Mouse (Mus musculus) MEL (cell line): Measurements from ENCODE around the gene Pbsn. TPM values are rescaled to one million over a fixed set of nuclear protein-coding genes. Genes with fewer than 3 reads are reported as not detected.

Experiments
- DNase-seq: peaks from one replicate; pipeline ENCODE4 v3.0.0; 2011; ENCODE audit warnings: low read depth, low spot score
- H3K27ac ChIP-seq: 2 replicates; pipeline ENCODE4 v1.5.1; 2012; ENCODE audit warnings: low read depth, mild to moderate bottlenecking, control low read depth, low read length, moderate library complexity; ENCODE audit not compliant: control insufficient read depth
- H3K27me3 ChIP-seq, 2 experiments: fragments of 150-350 bp in 1 of 2; sonication (generic) in 1 of 2; 2 replicates each; pipeline ENCODE4 v1.6.1; 2012; ENCODE audit warnings: low read length in 2 of 2, mild to moderate bottlenecking in 2 of 2, improper control_type of control experiment in 1 of 2, moderate library complexity in 1 of 2; ENCODE audit not compliant: insufficient read depth in 2 of 2, control insufficient read depth in 1 of 2
- H3K36me3 ChIP-seq, 2 experiments: 2 replicates each; pipeline ENCODE4 v1.6.1; 2012 to 2014; ENCODE audit warnings: low read length in 2 of 2, improper control_type of control experiment in 1 of 2, inconsistent platforms in 1 of 2, mild to moderate bottlenecking in 1 of 2; ENCODE audit not compliant: insufficient read depth in 2 of 2, control insufficient read depth in 1 of 2
- H3K4me1 ChIP-seq, 2 experiments: fragments of 150-350 bp in 1 of 2; sonication (generic) in 1 of 2; 2 replicates each; pipeline ENCODE4 v1.6.1; 2012; ENCODE audit warnings: low read length in 2 of 2, improper control_type of control experiment in 1 of 2, mild to moderate bottlenecking in 1 of 2; ENCODE audit not compliant: insufficient read depth in 2 of 2, control insufficient read depth in 1 of 2
- H3K4me3 ChIP-seq, 2 experiments: fragments of 150-350 bp in 1 of 2; sonication (generic) in 1 of 2; 2 replicates each; pipeline ENCODE4 v1.5.1; 2012; ENCODE audit warnings: low read depth in 2 of 2, low read length in 2 of 2, mild to moderate bottlenecking in 2 of 2, moderate library complexity in 2 of 2, control low read depth in 1 of 2, improper control_type of control experiment in 1 of 2; ENCODE audit not compliant: control insufficient read depth in 1 of 2, insufficient read depth in 1 of 2
- H3K79me2 ChIP-seq: 2 replicates; pipeline ENCODE4 v1.6.1; 2012; ENCODE audit warnings: mild to moderate bottlenecking, low read length, moderate library complexity; ENCODE audit not compliant: control insufficient read depth, poor library complexity, insufficient read depth
- H3K9ac ChIP-seq: 2 replicates; pipeline ENCODE4 v1.6.1; 2012; ENCODE audit warnings: low read depth, mild to moderate bottlenecking, control low read depth, low read length, moderate library complexity; ENCODE audit not compliant: control insufficient read depth, poor library complexity, severe bottlenecking
- H3K9me3 ChIP-seq: fragments of 150-350 bp; sonication (generic); replicated peaks from 2 replicates; pipeline ENCODE4 v1.6.1; 2012; ENCODE audit warnings: mild to moderate bottlenecking, low read length, improper control_type of control experiment, moderate library complexity; ENCODE audit not compliant: insufficient read depth
- CHD1 ChIP-seq: IDR thresholded peaks from 2 replicates; pipeline ENCODE4 v1.6.1; 2012; ENCODE audit warnings: low read depth, mild to moderate bottlenecking, inconsistent platforms, low read length, improper control_type of control experiment
- CTCF ChIP-seq, 3 experiments: IDR thresholded peaks in 2 of 3; conservative IDR thresholded peaks in 1 of 3; 2 replicates each; pipeline ENCODE4 v1.5.1; 2011 to 2012; ENCODE audit warnings: low read length in 3 of 3, low read depth in 2 of 3, mild to moderate bottlenecking in 2 of 3, improper control_type of control experiment in 1 of 3, inconsistent platforms in 1 of 3, mixed read lengths in 1 of 3, moderate library complexity in 1 of 3; ENCODE audit not compliant: control insufficient read depth in 1 of 3, insufficient read depth in 1 of 3, poor library complexity in 1 of 3, severe bottlenecking in 1 of 3
- E2F4 ChIP-seq: IDR thresholded peaks from 2 replicates; pipeline ENCODE4 v1.6.1; 2011; ENCODE audit warnings: low read depth, low read length, improper control_type of control experiment, borderline replicate concordance
- ELF1 ChIP-seq: IDR thresholded peaks from 2 replicates; pipeline ENCODE4 v1.6.1; 2014; ENCODE audit warnings: low read depth, mild to moderate bottlenecking, inconsistent platforms, low read length, improper control_type of control experiment, moderate library complexity
- EP300 ChIP-seq, 2 experiments: IDR thresholded peaks; 2 replicates each; pipeline ENCODE4 v1.6.1; 2011; ENCODE audit warnings: improper control_type of control experiment in 2 of 2, low read length in 2 of 2, low read depth in 1 of 2, mild to moderate bottlenecking in 1 of 2
- ETS1 ChIP-seq: IDR thresholded peaks from 2 replicates; pipeline ENCODE4 v1.6.1; 2012; ENCODE audit warnings: low read depth, mild to moderate bottlenecking, inconsistent platforms, low read length, improper control_type of control experiment, moderate library complexity
- GABPA ChIP-seq: IDR thresholded peaks from 2 replicates; pipeline ENCODE4 v1.6.1; 2012; ENCODE audit warnings: low read depth, mild to moderate bottlenecking, inconsistent platforms, low read length, improper control_type of control experiment, moderate library complexity
- HCFC1 ChIP-seq: IDR thresholded peaks from 2 replicates; pipeline ENCODE4 v1.6.1; 2012; ENCODE audit warnings: low read depth, mild to moderate bottlenecking, inconsistent platforms, low read length, improper control_type of control experiment, moderate library complexity
- JUND ChIP-seq: IDR thresholded peaks from 2 replicates; pipeline ENCODE4 v1.6.1; 2011; ENCODE audit warnings: low read depth, mild to moderate bottlenecking, improper control_type of control experiment, low read length
- KAT2A ChIP-seq: conservative IDR thresholded peaks from 2 replicates; pipeline ENCODE4 v1.6.1; 2012; ENCODE audit warnings: low read depth, low read length, improper control_type of control experiment, inconsistent platforms
- MAFK ChIP-seq: IDR thresholded peaks from 2 replicates; pipeline ENCODE4 v1.6.1; 2011; ENCODE audit warnings: low read depth, mild to moderate bottlenecking, low read length, improper control_type of control experiment, borderline replicate concordance
- MAX ChIP-seq: IDR thresholded peaks from 2 replicates; pipeline ENCODE4 v1.6.1; 2011; ENCODE audit warnings: low read length, improper control_type of control experiment
- MAZ ChIP-seq: IDR thresholded peaks from 2 replicates; pipeline ENCODE4 v1.6.1; 2012; ENCODE audit warnings: low read depth, mild to moderate bottlenecking, inconsistent platforms, low read length, improper control_type of control experiment
- MYC ChIP-seq: IDR thresholded peaks from 2 replicates; pipeline ENCODE4 v1.6.1; 2011; ENCODE audit warnings: low read depth, mild to moderate bottlenecking, low read length, improper control_type of control experiment, moderate library complexity
- NELFE ChIP-seq: IDR thresholded peaks from 2 replicates; pipeline ENCODE4 v1.6.1; 2011; ENCODE audit warnings: low read depth, low read length, improper control_type of control experiment
- POLR2A ChIP-seq, 2 experiments: IDR thresholded peaks; 2 replicates each; pipeline ENCODE4 v1.6.1; 2011 to 2012; ENCODE audit warnings: low read length in 2 of 2, mild to moderate bottlenecking in 2 of 2, control low read depth in 1 of 2, improper control_type of control experiment in 1 of 2, low read depth in 1 of 2, moderate library complexity in 1 of 2; ENCODE audit not compliant: control insufficient read depth in 1 of 2, insufficient read depth in 1 of 2, poor library complexity in 1 of 2
- POLR2AphosphoS2 ChIP-seq: IDR thresholded peaks from 2 replicates; pipeline ENCODE4 v1.6.1; 2011; ENCODE audit warnings: low read length, improper control_type of control experiment
- RCOR1 ChIP-seq: IDR thresholded peaks from 2 replicates; pipeline ENCODE4 v1.6.1; 2012; ENCODE audit warnings: low read depth, mild to moderate bottlenecking, inconsistent platforms, low read length, improper control_type of control experiment
- SIN3A ChIP-seq: IDR thresholded peaks from 2 replicates; pipeline ENCODE4 v1.6.1; 2012; ENCODE audit warnings: low read length, improper control_type of control experiment, inconsistent platforms
- TBP ChIP-seq: IDR thresholded peaks from 2 replicates; pipeline ENCODE4 v1.8.0; 2011; ENCODE audit warnings: low read depth, low read length, improper control_type of control experiment
- TCF12 ChIP-seq: IDR thresholded peaks from 2 replicates; pipeline ENCODE4 v1.6.1; 2014; ENCODE audit warnings: low read depth, mild to moderate bottlenecking, inconsistent platforms, low read length, improper control_type of control experiment, moderate library complexity
- USF1 ChIP-seq: IDR thresholded peaks from 2 replicates; pipeline ENCODE4 v1.6.1; 2014; ENCODE audit warnings: low read depth, mild to moderate bottlenecking, inconsistent platforms, low read length, improper control_type of control experiment, moderate library complexity
- ZKSCAN1 ChIP-seq: IDR thresholded peaks from 2 replicates; pipeline ENCODE4 v1.6.1; 2012; ENCODE audit warnings: low read depth, mild to moderate bottlenecking, inconsistent platforms, low read length, improper control_type of control experiment, moderate library complexity
- ZMIZ1 ChIP-seq: IDR thresholded peaks from 2 replicates; pipeline ENCODE4 v1.6.1; 2012; ENCODE audit warnings: low read depth, mild to moderate bottlenecking, inconsistent platforms, low read length, improper control_type of control experiment, moderate library complexity
- ZNF384 ChIP-seq: IDR thresholded peaks from 2 replicates; pipeline ENCODE4 v1.6.1; 2012; ENCODE audit warnings: low read depth, mild to moderate bottlenecking, inconsistent platforms, low read length, improper control_type of control experiment
- polyA plus RNA-seq, 2 experiments: library from polyadenylated mRNA; stranded (reverse) in 1 of 2; unstranded in 1 of 2; fragments of >175 nt in 1 of 2; fragments of >200 nt in 1 of 2; gene quantifications; 2 replicates each; pipeline versions ENCODE4 v1.2.1 to v1.2.4; 2012; ENCODE audit warnings: low replicate concordance in 2 of 2, low read depth in 1 of 2; ENCODE audit not compliant: insufficient read length in 2 of 2, insufficient read depth in 1 of 2, missing spikeins in 1 of 2
- total RNA-seq: library from RNA; depleted of rRNA; stranded (reverse); fragments of 300-350 nt; gene quantifications from 2 replicates; pipeline ENCODE4 v1.2.3, GENCODE M21; 2012

The Pbsn gene
- total and polyA plus RNA-seq, 3 experiments: not detected

GRCm38 (mm10) chrX:77796916-77797315, 56.5 kb downstream of the Pbsn start:
- peaks cover 2% of the 10 kb centered on the region for H3K79me2 ChIP-seq
- H3K36me3 ChIP-seq: peaks cover 0 to 7% of the 10 kb centered on the region in 2 experiments; a peak in 2 of 4 replicates
- DNase-seq: peak; percentile 52

GRCm38 (mm10) chrX:77796238-77796835, 57.1 kb downstream of the Pbsn start, which contains the start of gene Prkx:
Gene Prkx, minus strand, starts transcription at chrX:77796278.
- peak; percentile 61 for TF ChIP-seq ELF1
- TF ChIP-seq TBP: 0 out of 2 replicates have a peak, but pooled peaks have one; percentile 40
- no peak for TF ChIP-seq MYC
- TF ChIP-seq POLR2AphosphoS2: peak; percentile 54; the same call in 1 of the 2 replicates
- no peak for TF ChIP-seq ZMIZ1
- TF ChIP-seq TCF12: no peak
- peak; percentile 14 to 64; a peak in 1 of 4 replicates for TF ChIP-seq POLR2A (IDR thresholded peaks at IDR 0.05; ENCODE audit: control insufficient read depth in 1 of 2, insufficient read depth in 1 of 2, low read depth in 1 of 2, low read length in 2 of 2, poor library complexity in 1 of 2)
- TF ChIP-seq JUND: no peak
- no peak for TF ChIP-seq E2F4
- peak; percentile 49 for TF ChIP-seq HCFC1
- H3K27ac ChIP-seq: peak within 1 kb of the TSS; percentile 71

More at GRCm38 (mm10) chrX:77796916-77797315, 56.5 kb downstream of the Pbsn start:
- Histone ChIP-seq H3K27ac (no peak overlapping the region), H3K4me3 (peak overlapping the region; percentile 88 to 92), H3K9ac (peak overlapping the region; percentile 76), H3K4me1 (peaks cover 0 to 3% of the 10 kb centered on the region in 2 experiments; a peak in 1 of 4 replicates), H3K9me3 (no peaks in the 10 kb centered on the region), H3K27me3 (no peaks in the 10 kb centered on the region)
- no peak for TF ChIP-seq USF1
- TF ChIP-seq SIN3A: no peak
- peak in 2 of 3 experiments; percentile 22 to 43; a peak in 3 of 6 replicates for TF ChIP-seq CTCF (IDR thresholded peaks at IDR 0.05 in 2 of 3, conservative IDR thresholded peaks at IDR 0.05 in 1 of 3; ENCODE audit: control insufficient read depth in 1 of 3, insufficient read depth in 1 of 3, low read depth in 2 of 3, low read length in 3 of 3, poor library complexity in 1 of 3, severe bottlenecking in 1 of 3)
- no peak for TF ChIP-seq E2F4

GRCm38 (mm10) chrX:77795858-77796174, 57.6 kb downstream of the Pbsn start:
- peak overlapping the region; percentile 75 for H3K9ac ChIP-seq
- peaks cover 0 to 3% of the 10 kb centered on the region in 2 experiments; a peak in 1 of 4 replicates for H3K4me1 ChIP-seq
- no peaks in the 10 kb centered on the region for H3K27me3 ChIP-seq
- no peaks in the 10 kb centered on the region for H3K9me3 ChIP-seq
- 0 out of 2 replicates have a peak overlapping the region, but pooled peaks have one; percentile 33 for H3K27ac ChIP-seq
- H3K36me3 ChIP-seq: peaks cover 0 to 2% of the 10 kb centered on the region in 2 experiments; a peak in 1 of 4 replicates
- H3K4me3 ChIP-seq: peak overlapping the region; percentile 88 to 92
- peaks cover 2% of the 10 kb centered on the region for H3K79me2 ChIP-seq
- DNase-seq: peak; percentile 89
- TF ChIP-seq MAFK (no peak), POLR2A (IDR thresholded peaks at IDR 0.05; ENCODE audit: control insufficient read depth in 1 of 2, insufficient read depth in 1 of 2, low read depth in 1 of 2, low read length in 2 of 2, poor library complexity in 1 of 2) (peak; percentile 65 to 69; a peak in 2 of 4 replicates), CHD1 (no peak), MAX (no peak), NELFE (peak; percentile 44), ETS1 (0 out of 2 replicates have a peak, but pooled peaks have one; percentile 1), RCOR1 (no peak), MAZ (no peak), GABPA (no peak), EP300 (IDR thresholded peaks at IDR 0.05; ENCODE audit: low read depth in 1 of 2, low read length in 2 of 2) (no peak), ZNF384 (no peak), SIN3A (no peak; the same call in 1 of the 2 replicates), ZKSCAN1 (no peak), KAT2A (no peak)

More at GRCm38 (mm10) chrX:77796238-77796835, 57.1 kb downstream of the Pbsn start, which contains the start of gene Prkx:
- peak; percentile 78 for DNase-seq
- Histone ChIP-seq H3K9me3 (no peaks in the 10 kb centered on the region), H3K4me3 (peak within 1 kb of the TSS; percentile 88 to 92), H3K9ac (peak within 1 kb of the TSS; percentile 76), H3K4me1 (peaks cover 0 to 3% of the 10 kb centered on the region in 2 experiments; a peak in 1 of 4 replicates), H3K36me3 (peaks cover 0 to 4% of the 10 kb centered on the region in 2 experiments; a peak in 2 of 4 replicates), H3K27me3 (no peaks in the 10 kb centered on the region), H3K79me2 (peaks cover 2% of the 10 kb centered on the region)
